Mouse (Mus musculus): ENCODE data around the gene Hcst. TPM values are rescaled to one million over a fixed set of nuclear protein-coding genes. Genes with fewer than 3 reads are reported as not detected.

Gene Hcst
- polyA plus RNA-seq, 1 experiment from 2014 or later: 0.45 TPM

DNA sequence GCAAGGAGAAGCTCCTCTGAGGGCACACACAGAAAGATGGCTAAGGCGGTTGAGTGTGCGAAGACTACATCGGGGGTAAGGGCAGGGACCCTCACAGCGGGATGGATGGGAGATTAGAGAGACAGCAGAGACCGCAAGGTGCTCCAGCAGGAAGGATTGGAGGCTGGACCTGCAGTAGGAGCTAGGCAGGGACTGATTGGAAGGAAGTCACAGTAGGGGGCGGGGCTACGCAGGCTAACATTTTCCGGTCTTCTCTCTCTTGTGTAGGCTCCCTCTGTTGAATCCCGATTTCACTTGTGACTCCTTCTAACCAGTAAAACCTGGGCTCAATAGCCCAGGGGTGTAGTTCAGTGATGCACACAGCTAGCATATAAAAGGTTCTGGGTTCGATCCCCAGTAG, 17.2 kb upstream of the Hcst start:
- no peak overlapping the region for H3K4me3 ChIP-seq (ENCODE audit: low read depth, low read length)
- H3K27me3 ChIP-seq (ENCODE audit: control insufficient read depth, insufficient read depth, low read length): no peaks in the 10 kb centered on the region
- WGBS: 23% methylated on average over 10 of the region's 10 CpGs
- H3K27ac ChIP-seq (ENCODE audit: low read depth, low read length): no peak overlapping the region
- H3K4me2 ChIP-seq: no peak overlapping the region
- no peaks in the 10 kb centered on the region for H3K9me3 ChIP-seq (ENCODE audit: control insufficient read depth, low read length)
- 0 out of 2 replicates have a peak, but pooled peaks cover 3% of the 10 kb centered on the region for H3K36me3 ChIP-seq (ENCODE audit: control insufficient read depth, insufficient read depth, low read length)
- H3K4me1 ChIP-seq (ENCODE audit: control insufficient read depth, insufficient read depth, low read length): no peaks in the 10 kb centered on the region
- ATAC-seq (ENCODE audit: low FRiP score): no peak
- no peak overlapping the region for H3K9ac ChIP-seq (ENCODE audit: low read length)
- no peak for DNase-seq (ENCODE audit: low spot score, missing footprints)

GRCm38 (mm10) chr7:30435156-30435555, 15.5 kb upstream of the Hcst start:
- Histone ChIP-seq H3K9ac (ENCODE audit: low read length) (no peak overlapping the region), H3K4me3 (ENCODE audit: low read depth, low read length) (no peak overlapping the region), H3K27me3 (ENCODE audit: control insufficient read depth, insufficient read depth, low read length) (no peaks in the 10 kb centered on the region), H3K9me3 (ENCODE audit: control insufficient read depth, low read length) (no peaks in the 10 kb centered on the region), H3K4me2 (no peak overlapping the region), H3K27ac (ENCODE audit: low read depth, low read length) (no peak overlapping the region), H3K36me3 (ENCODE audit: control insufficient read depth, insufficient read depth, low read length) (0 out of 2 replicates have a peak, but pooled peaks cover 3% of the 10 kb centered on the region), H3K4me1 (ENCODE audit: control insufficient read depth, insufficient read depth, low read length) (no peaks in the 10 kb centered on the region)
- no peak for DNase-seq (ENCODE audit: low spot score, missing footprints)
- no peak for ATAC-seq (ENCODE audit: low FRiP score)
- whole genome bisulfite sequencing: 64% methylated on average over 9 of the region's 9 CpGs

GRCm38 (mm10) chr7:30434701-30435100, 15.0 kb upstream of the Hcst start:
- 73% methylated on average over 10 of the region's 10 CpGs for WGBS

GRCm38 (mm10) chr7:30434238-30434637, 14.6 kb upstream of the Hcst start:
- no peak for ATAC-seq (ENCODE audit: low FRiP score)

More at GRCm38 (mm10) chr7:30434701-30435100, 15.0 kb upstream of the Hcst start:
- Histone ChIP-seq H3K27ac (ENCODE audit: low read depth, low read length) (no peak overlapping the region), H3K27me3 (ENCODE audit: control insufficient read depth, insufficient read depth, low read length) (no peaks in the 10 kb centered on the region), H3K4me3 (ENCODE audit: low read depth, low read length) (no peak overlapping the region), H3K9ac (ENCODE audit: low read length) (no peak overlapping the region), H3K4me2 (no peak overlapping the region), H3K4me1 (ENCODE audit: control insufficient read depth, insufficient read depth, low read length) (no peaks in the 10 kb centered on the region), H3K9me3 (ENCODE audit: control insufficient read depth, low read length) (no peaks in the 10 kb centered on the region), H3K36me3 (ENCODE audit: control insufficient read depth, insufficient read depth, low read length) (0 out of 2 replicates have a peak, but pooled peaks cover 3% of the 10 kb centered on the region)
- no peak for ATAC-seq (ENCODE audit: low FRiP score)
- no peak for DNase-seq (ENCODE audit: low spot score, missing footprints)

GRCm38 (mm10) chr7:30431793-30432192, 12.1 kb upstream of the Hcst start:
- Histone ChIP-seq H3K27ac (ENCODE audit: low read depth, low read length) (no peak overlapping the region), H3K4me2 (no peak overlapping the region), H3K9me3 (ENCODE audit: control insufficient read depth, low read length) (no peaks in the 10 kb centered on the region), H3K4me1 (ENCODE audit: control insufficient read depth, insufficient read depth, low read length) (no peaks in the 10 kb centered on the region), H3K27me3 (ENCODE audit: control insufficient read depth, insufficient read depth, low read length) (no peaks in the 10 kb centered on the region), H3K4me3 (ENCODE audit: low read depth, low read length) (no peak overlapping the region), H3K36me3 (ENCODE audit: control insufficient read depth, insufficient read depth, low read length) (no peaks in the 10 kb centered on the region), H3K9ac (ENCODE audit: low read length) (no peak overlapping the region)
- ATAC-seq (ENCODE audit: low FRiP score): peak; percentile 63; the same call in 1 of the 2 replicates
- no peak for DNase-seq (ENCODE audit: low spot score, missing footprints)
- WGBS: 23% methylated on average over 3 of the region's 3 CpGs

More at GRCm38 (mm10) chr7:30434238-30434637, 14.6 kb upstream of the Hcst start:
- Histone ChIP-seq H3K9ac (ENCODE audit: low read length) (no peak overlapping the region), H3K4me3 (ENCODE audit: low read depth, low read length) (no peak overlapping the region), H3K36me3 (ENCODE audit: control insufficient read depth, insufficient read depth, low read length) (0 out of 2 replicates have a peak, but pooled peaks cover 3% of the 10 kb centered on the region), H3K27me3 (ENCODE audit: control insufficient read depth, insufficient read depth, low read length) (no peaks in the 10 kb centered on the region), H3K27ac (ENCODE audit: low read depth, low read length) (no peak overlapping the region), H3K4me2 (no peak overlapping the region), H3K9me3 (ENCODE audit: control insufficient read depth, low read length) (no peaks in the 10 kb centered on the region), H3K4me1 (ENCODE audit: control insufficient read depth, insufficient read depth, low read length) (no peaks in the 10 kb centered on the region)
- no peak for DNase-seq (ENCODE audit: low spot score, missing footprints)
- WGBS: 6% methylated on average over 10 of the region's 10 CpGs

DNA sequence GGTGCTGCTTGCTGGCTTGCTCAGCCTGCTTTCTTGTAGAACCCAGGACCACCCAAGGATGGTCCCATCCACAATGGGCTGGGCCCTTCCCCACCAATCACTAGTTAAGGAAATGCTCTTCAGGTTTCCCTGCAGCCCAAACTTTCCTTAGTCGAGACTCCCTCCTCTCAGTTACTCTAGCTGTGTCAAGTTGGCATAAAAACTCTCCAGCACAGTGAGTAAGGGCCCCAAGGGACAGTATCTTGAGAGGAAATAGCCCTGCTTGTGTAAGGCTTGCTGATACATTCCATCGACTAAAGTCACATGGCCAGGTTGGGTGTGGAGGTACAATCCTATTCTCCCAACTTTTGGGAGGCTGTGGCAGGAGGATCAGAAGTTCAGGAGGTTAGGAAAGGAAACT, 10.5 kb upstream of the Hcst start:
- Histone ChIP-seq H3K9ac (ENCODE audit: low read length) (no peak overlapping the region), H3K4me2 (no peak overlapping the region), H3K4me3 (ENCODE audit: low read depth, low read length) (no peak overlapping the region), H3K36me3 (ENCODE audit: control insufficient read depth, insufficient read depth, low read length) (no peaks in the 10 kb centered on the region), H3K27ac (ENCODE audit: low read depth, low read length) (no peak overlapping the region), H3K4me1 (ENCODE audit: control insufficient read depth, insufficient read depth, low read length) (no peaks in the 10 kb centered on the region), H3K27me3 (ENCODE audit: control insufficient read depth, insufficient read depth, low read length) (no peaks in the 10 kb centered on the region), H3K9me3 (ENCODE audit: control insufficient read depth, low read length) (no peaks in the 10 kb centered on the region)
- no peak for DNase-seq (ENCODE audit: low spot score, missing footprints)
- WGBS: 63% methylated on average over 2 of the region's 2 CpGs
- no peak for ATAC-seq (ENCODE audit: low FRiP score)

DNA sequence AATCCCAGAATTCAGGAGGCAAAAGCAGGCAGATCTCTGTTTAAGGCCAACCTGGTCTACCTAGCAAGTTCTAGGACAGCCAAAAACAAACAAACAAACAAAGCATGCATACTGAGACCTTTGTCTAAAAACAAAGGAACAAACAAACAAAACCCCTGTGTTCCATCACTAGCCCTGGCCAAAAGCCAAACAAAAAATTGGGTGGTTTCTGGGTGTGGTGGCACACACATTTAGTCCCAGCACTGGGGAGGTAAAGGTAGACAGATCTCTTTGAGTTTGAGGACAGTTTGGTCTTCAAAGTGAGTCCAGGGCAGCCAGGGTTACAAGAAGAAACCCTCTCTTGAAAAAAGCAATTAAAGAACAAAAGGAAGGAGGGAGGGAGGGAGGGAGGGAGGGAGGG, 9.7 kb upstream of the Hcst start:
- no peak overlapping the region for H3K4me2 ChIP-seq
- no peaks in the 10 kb centered on the region for H3K36me3 ChIP-seq (ENCODE audit: control insufficient read depth, insufficient read depth, low read length)
- H3K4me1 ChIP-seq (ENCODE audit: control insufficient read depth, insufficient read depth, low read length): no peaks in the 10 kb centered on the region
- H3K9me3 ChIP-seq (ENCODE audit: control insufficient read depth, low read length): no peaks in the 10 kb centered on the region
- no peak for ATAC-seq (ENCODE audit: low FRiP score)
- DNase-seq (ENCODE audit: low spot score, missing footprints): no peak
- H3K4me3 ChIP-seq (ENCODE audit: low read depth, low read length): no peak overlapping the region
- H3K27me3 ChIP-seq (ENCODE audit: control insufficient read depth, insufficient read depth, low read length): no peaks in the 10 kb centered on the region
- H3K9ac ChIP-seq (ENCODE audit: low read length): no peak overlapping the region
- no peak overlapping the region for H3K27ac ChIP-seq (ENCODE audit: low read depth, low read length)

DNA sequence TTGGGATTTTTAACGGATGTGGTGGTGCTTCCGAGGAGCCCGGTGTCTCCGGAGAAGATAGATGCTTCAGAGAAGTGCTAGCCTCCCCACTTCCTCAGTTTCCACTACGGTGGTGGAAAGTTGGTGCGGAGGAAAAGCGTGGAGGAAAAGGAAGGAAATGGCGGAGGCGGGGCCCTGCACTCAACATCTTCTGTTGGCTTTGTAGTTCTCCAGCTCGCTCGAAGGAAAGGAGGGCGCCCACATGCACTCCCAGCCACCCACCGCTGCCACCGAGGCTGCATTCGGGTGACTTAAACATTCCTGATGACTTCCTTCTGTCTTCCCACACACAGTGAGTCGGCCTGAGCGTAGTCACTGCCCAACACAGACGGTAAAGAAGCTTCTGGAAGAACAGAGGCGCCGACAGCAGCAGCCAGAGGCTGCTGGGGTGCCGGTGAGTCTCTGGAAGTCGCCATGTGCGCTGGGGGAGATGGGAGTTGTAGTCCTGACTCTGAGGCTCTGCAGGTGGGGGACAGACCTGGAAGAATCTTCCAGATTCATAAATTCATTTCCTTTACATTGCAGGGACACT, 3.5 kb upstream of the Hcst start:
- WGBS: 48% methylated on average over 22 of the region's 23 CpGs
- peak overlapping the region; percentile 53 for H3K4me3 ChIP-seq (ENCODE audit: low read depth, low read length)
- no peak for ATAC-seq (ENCODE audit: low FRiP score)
- H3K36me3 ChIP-seq (ENCODE audit: control insufficient read depth, insufficient read depth, low read length): no peaks in the 10 kb centered on the region
- no peak overlapping the region for H3K27ac ChIP-seq (ENCODE audit: low read depth, low read length)
- H3K4me1 ChIP-seq (ENCODE audit: control insufficient read depth, insufficient read depth, low read length): peaks cover 8% of the 10 kb centered on the region
- H3K9me3 ChIP-seq (ENCODE audit: control insufficient read depth, low read length): no peaks in the 10 kb centered on the region
- peak overlapping the region; percentile 95 for H3K4me2 ChIP-seq
- DNase-seq (ENCODE audit: low spot score, missing footprints): no peak
- H3K9ac ChIP-seq (ENCODE audit: low read length): 0 out of 2 replicates have a peak overlapping the region, but pooled peaks have one; percentile 73
- no peaks in the 10 kb centered on the region for H3K27me3 ChIP-seq (ENCODE audit: control insufficient read depth, insufficient read depth, low read length)

DNA sequence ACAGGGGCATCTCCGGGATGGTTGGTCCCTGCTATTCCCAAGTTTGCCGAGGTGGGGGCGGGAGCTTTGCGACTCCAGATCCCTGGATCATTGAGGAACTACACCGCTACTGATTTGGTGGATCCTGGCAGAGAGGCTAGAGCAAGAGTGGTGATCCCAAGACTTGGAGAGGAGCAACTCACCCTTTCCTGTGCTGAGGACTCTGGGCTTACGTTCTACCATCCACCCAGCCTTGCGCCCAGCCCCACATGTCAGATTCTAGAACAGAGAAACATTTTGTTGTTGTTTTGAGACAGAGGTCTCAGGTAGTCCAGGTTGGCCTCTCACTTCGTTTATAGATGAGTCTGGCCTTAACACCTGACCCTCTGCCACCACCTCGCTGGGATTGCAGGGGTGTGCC, 2.9 kb upstream of the Hcst start:
- ATAC-seq (ENCODE audit: low FRiP score): peak; percentile 57
- DNase-seq (ENCODE audit: low spot score, missing footprints): peak; percentile 89
- H3K4me3 ChIP-seq (ENCODE audit: low read depth, low read length): peak overlapping the region; percentile 53
- no peaks in the 10 kb centered on the region for H3K36me3 ChIP-seq (ENCODE audit: control insufficient read depth, insufficient read depth, low read length)
- no peaks in the 10 kb centered on the region for H3K9me3 ChIP-seq (ENCODE audit: control insufficient read depth, low read length)
- H3K27me3 ChIP-seq (ENCODE audit: control insufficient read depth, insufficient read depth, low read length): no peaks in the 10 kb centered on the region
- WGBS: 13% methylated on average over 9 of the region's 9 CpGs
- peaks cover 8% of the 10 kb centered on the region for H3K4me1 ChIP-seq (ENCODE audit: control insufficient read depth, insufficient read depth, low read length)
- H3K4me2 ChIP-seq: peak overlapping the region; percentile 95
- no peak overlapping the region for H3K27ac ChIP-seq (ENCODE audit: low read depth, low read length)
- peak overlapping the region; percentile 73 for H3K9ac ChIP-seq (ENCODE audit: low read length)

Measured in midbrain, embryonic 11.5 days (tissue).